Mouse (Mus musculus): ENCODE measurements at regions not wholly inside any gene's neighbourhood (a gene's known extent, or its start where the extent isn't known, plus 50 kb on each side); places are given as distances from the start of the nearest gene placed in this dataset.

GRCm38 (mm10) chr3:21218936-21219335 lies 852.0 kb upstream of the Agtr1b start:
- ATAC-seq (ENCODE audit: low FRiP score, low TSS enrichment): no peak
- DNase-seq (ENCODE audit: low spot score): no peak
- 63% methylated on average over 1 of the region's 1 CpGs for WGBS

GRCm38 (mm10) chr3:21241184-21241583 lies 835.3 kb upstream of the Tbl1xr1 start:
- H3K9me3 ChIP-seq (ENCODE audit: control insufficient read depth, low read length): no peaks in the 10 kb centered on the region
- ATAC-seq (ENCODE audit: low FRiP score, low TSS enrichment): no peak
- H3K4me2 ChIP-seq (replicated peaks; ENCODE audit: low read depth): no peak overlapping the region
- no peak for DNase-seq (ENCODE audit: low spot score)
- H3K9ac ChIP-seq (ENCODE audit: low read length): no peak overlapping the region
- H3K36me3 ChIP-seq (ENCODE audit: control insufficient read depth, insufficient read depth, low read length): no peaks in the 10 kb centered on the region
- H3K4me3 ChIP-seq (ENCODE audit: low read depth, low read length): no peak overlapping the region
- no peak for TF ChIP-seq EP300 (optimal IDR thresholded peaks at IDR 0.05)
- TF ChIP-seq CTCF (IDR thresholded peaks at IDR 0.05; ENCODE audit: low read depth): no peak
- H3K27ac ChIP-seq (replicated peaks): no peak overlapping the region
- no peaks in the 10 kb centered on the region for H3K4me1 ChIP-seq (replicated peaks; ENCODE audit: control insufficient read depth, insufficient read depth)
- WGBS: 90% methylated on average over 2 of the region's 2 CpGs
- no peaks in the 10 kb centered on the region for H3K27me3 ChIP-seq (ENCODE audit: control insufficient read depth, insufficient read depth, low read length)

More at GRCm38 (mm10) chr3:21218936-21219335, 852.0 kb upstream of the Agtr1b start:
- H3K4me1 ChIP-seq (replicated peaks; ENCODE audit: control insufficient read depth, insufficient read depth): no peaks in the 10 kb centered on the region
- H3K9me3 ChIP-seq (ENCODE audit: control insufficient read depth, low read length): no peaks in the 10 kb centered on the region
- no peak overlapping the region for H3K9ac ChIP-seq (ENCODE audit: low read length)
- H3K27me3 ChIP-seq (ENCODE audit: control insufficient read depth, insufficient read depth, low read length): no peaks in the 10 kb centered on the region
- no peaks in the 10 kb centered on the region for H3K36me3 ChIP-seq (ENCODE audit: control insufficient read depth, insufficient read depth, low read length)
- H3K4me2 ChIP-seq (replicated peaks; ENCODE audit: low read depth): no peak overlapping the region
- TF ChIP-seq CTCF (IDR thresholded peaks at IDR 0.05; ENCODE audit: low read depth) (no peak), EP300 (optimal IDR thresholded peaks at IDR 0.05) (no peak)
- H3K27ac ChIP-seq (replicated peaks): no peak overlapping the region
- H3K4me3 ChIP-seq (ENCODE audit: low read depth, low read length): no peak overlapping the region

- no peaks in the 10 kb centered on the region for H3K9me3 ChIP-seq (ENCODE audit: control insufficient read depth, low read length)
- H3K27ac ChIP-seq (replicated peaks): no peak overlapping the region
- H3K4me1 ChIP-seq (replicated peaks; ENCODE audit: control insufficient read depth, insufficient read depth): no peaks in the 10 kb centered on the region
- no peaks in the 10 kb centered on the region for H3K36me3 ChIP-seq (ENCODE audit: control insufficient read depth, insufficient read depth, low read length)
- TF ChIP-seq CTCF (IDR thresholded peaks at IDR 0.05; ENCODE audit: low read depth) (no peak), EP300 (optimal IDR thresholded peaks at IDR 0.05) (no peak)
- H3K4me2 ChIP-seq (replicated peaks; ENCODE audit: low read depth): no peak overlapping the region
- H3K4me3 ChIP-seq (ENCODE audit: low read depth, low read length): no peak overlapping the region
- no peaks in the 10 kb centered on the region for H3K27me3 ChIP-seq (ENCODE audit: control insufficient read depth, insufficient read depth, low read length)
- DNase-seq (ENCODE audit: low spot score): no peak
- H3K9ac ChIP-seq (ENCODE audit: low read length): no peak overlapping the region
- 97% methylated on average over 1 of the region's 1 CpGs for WGBS
- ATAC-seq (ENCODE audit: low FRiP score, low TSS enrichment): no peak
These were observed 820.2 kb upstream of the Tbl1xr1 start for GRCm38 (mm10) chr3:21256129-21256760.

- H3K27me3 ChIP-seq (ENCODE audit: control insufficient read depth, insufficient read depth, low read length): no peaks in the 10 kb centered on the region
- H3K4me2 ChIP-seq (replicated peaks; ENCODE audit: low read depth): no peak overlapping the region
- H3K4me1 ChIP-seq (replicated peaks; ENCODE audit: control insufficient read depth, insufficient read depth): no peaks in the 10 kb centered on the region
- WGBS: 83% methylated on average over 2 of the region's 2 CpGs
- H3K9me3 ChIP-seq (ENCODE audit: control insufficient read depth, low read length): no peaks in the 10 kb centered on the region
- H3K9ac ChIP-seq (ENCODE audit: low read length): no peak overlapping the region
- H3K4me3 ChIP-seq (ENCODE audit: low read depth, low read length): no peak overlapping the region
- TF ChIP-seq EP300 (optimal IDR thresholded peaks at IDR 0.05) (no peak), CTCF (IDR thresholded peaks at IDR 0.05; ENCODE audit: low read depth) (no peak)
- no peaks in the 10 kb centered on the region for H3K36me3 ChIP-seq (ENCODE audit: control insufficient read depth, insufficient read depth, low read length)
- no peak overlapping the region for H3K27ac ChIP-seq (replicated peaks)
- no peak for DNase-seq (ENCODE audit: low spot score)
- ATAC-seq (ENCODE audit: low FRiP score, low TSS enrichment): no peak
These were observed 813.1 kb upstream of the Tbl1xr1 start for GRCm38 (mm10) chr3:21263317-21263716.

GRCm38 (mm10) chr3:21265491-21265890 lies 811.0 kb upstream of the Tbl1xr1 start:
- Histone ChIP-seq H3K4me2 (replicated peaks; ENCODE audit: low read depth) (no peak overlapping the region), H3K4me3 (ENCODE audit: low read depth, low read length) (no peak overlapping the region), H3K27ac (replicated peaks) (no peak overlapping the region), H3K36me3 (ENCODE audit: control insufficient read depth, insufficient read depth, low read length) (no peaks in the 10 kb centered on the region), H3K27me3 (ENCODE audit: control insufficient read depth, insufficient read depth, low read length) (no peaks in the 10 kb centered on the region), H3K9ac (ENCODE audit: low read length) (no peak overlapping the region), H3K9me3 (ENCODE audit: control insufficient read depth, low read length) (no peaks in the 10 kb centered on the region), H3K4me1 (replicated peaks; ENCODE audit: control insufficient read depth, insufficient read depth) (no peaks in the 10 kb centered on the region)
- ATAC-seq (ENCODE audit: low FRiP score, low TSS enrichment): no peak
- DNase-seq (ENCODE audit: low spot score): no peak
- TF ChIP-seq CTCF (IDR thresholded peaks at IDR 0.05; ENCODE audit: low read depth) (no peak), EP300 (optimal IDR thresholded peaks at IDR 0.05) (no peak)
- 57% methylated on average over 2 of the region's 2 CpGs for WGBS

- H3K36me3 ChIP-seq (ENCODE audit: control insufficient read depth, insufficient read depth, low read length): no peaks in the 10 kb centered on the region
- no peaks in the 10 kb centered on the region for H3K27me3 ChIP-seq (ENCODE audit: control insufficient read depth, insufficient read depth, low read length)
- H3K4me3 ChIP-seq (ENCODE audit: low read depth, low read length): no peak overlapping the region
- ATAC-seq (ENCODE audit: low FRiP score, low TSS enrichment): peak; percentile 91
- no peaks in the 10 kb centered on the region for H3K4me1 ChIP-seq (replicated peaks; ENCODE audit: control insufficient read depth, insufficient read depth)
- TF ChIP-seq EP300 (optimal IDR thresholded peaks at IDR 0.05): peak; percentile 82
- TF ChIP-seq CTCF (IDR thresholded peaks at IDR 0.05; ENCODE audit: low read depth): no peak
- no peak overlapping the region for H3K4me2 ChIP-seq (replicated peaks; ENCODE audit: low read depth)
- no peak overlapping the region for H3K9ac ChIP-seq (ENCODE audit: low read length)
- peak overlapping the region; percentile 53; the same call in 1 of the 2 replicates for H3K27ac ChIP-seq (replicated peaks)
- WGBS: 30% methylated on average over 7 of the region's 7 CpGs
- DNase-seq (ENCODE audit: low spot score): peak; percentile 46
- H3K9me3 ChIP-seq (ENCODE audit: control insufficient read depth, low read length): no peaks in the 10 kb centered on the region
These were observed 807.9 kb upstream of the Tbl1xr1 start for GRCm38 (mm10) chr3:21268429-21269129.
